Mouse (Mus musculus) erythroblast, adult 5-6 weeks (primary cell): ENCODE measurements around the gene Pkhd1. TPM values are rescaled to one million over a fixed set of nuclear protein-coding genes. Genes with fewer than 3 reads are reported as not detected.

ENCODE experiments used
- ATAC-seq: replicated peaks from 2 replicates; pipeline ENCODE4 v1.8.0; 2016; ENCODE audit warnings: moderate number of reproducible peaks, mild to moderate bottlenecking, moderate TSS enrichment, inconsistent platforms; ENCODE audit not compliant: poor library complexity, low FRiP score, severe bottlenecking
- total RNA-seq, 2 experiments: library from RNA; stranded (forward) in 1 of 2; stranded (reverse) in 1 of 2; fragments of 150-400 nt in 1 of 2; fragments of 200-764, 138-1000 nt in 1 of 2; gene quantifications; 2 replicates each; pipeline versions ENCODE4 v1.2.3 to v1.2.4; 2015 to 2017; ENCODE audit warnings: low replicate concordance in 2 of 2

Gene Pkhd1
- not detected in 2 replicates for total RNA-seq (2015; ENCODE audit: low replicate concordance)
- not detected in 2 replicates for total RNA-seq (2017; ENCODE audit: low replicate concordance)

- ATAC-seq, result no peak
Observed at GRCm38 (mm10) chr1:20617849-20618530, at the start of gene Pkhd1. Gene Pkhd1, minus strand, starts transcription at chr1:20618064.

- ATAC-seq, result no peak
Observed at GRCm38 (mm10) chr1:20667567-20667966, 49.7 kb upstream of the Pkhd1 start.

GRCm38 (mm10) chr1:20666233-20666632, 48.4 kb upstream of the Pkhd1 start:
- ATAC-seq, result no peak

- ATAC-seq, result no peak
Observed at GRCm38 (mm10) chr1:20655085-20655484, 37.2 kb upstream of the Pkhd1 start.

- ATAC-seq, result no peak
Observed at GRCm38 (mm10) chr1:20653513-20654506, 35.9 kb upstream of the Pkhd1 start.

- no peak for ATAC-seq
Observed at GRCm38 (mm10) chr1:20634856-20635255, 17.0 kb upstream of the Pkhd1 start.

GRCm38 (mm10) chr1:20633276-20633869, 15.5 kb upstream of the Pkhd1 start:
- ATAC-seq, result no peak

GRCm38 (mm10) chr1:20624564-20624963, 6.7 kb upstream of the Pkhd1 start:
- no peak for ATAC-seq

- no peak for ATAC-seq
Observed at GRCm38 (mm10) chr1:20623375-20623774, 5.5 kb upstream of the Pkhd1 start.

GRCm38 (mm10) chr1:20620611-20621010, 2.7 kb upstream of the Pkhd1 start:
- no peak for ATAC-seq

- no peak for ATAC-seq
Observed at GRCm38 (mm10) chr1:20619363-20619762, 1.5 kb upstream of the Pkhd1 start.

GRCm38 (mm10) chr1:20612643-20613042, 5.2 kb downstream of the Pkhd1 start:
- ATAC-seq, result no peak

- ATAC-seq, result no peak
Observed at GRCm38 (mm10) chr1:20605489-20605888, 12.4 kb downstream of the Pkhd1 start.

- no peak for ATAC-seq
Observed at GRCm38 (mm10) chr1:20590488-20590887, 27.4 kb downstream of the Pkhd1 start.

GRCm38 (mm10) chr1:20571469-20571868, 46.4 kb downstream of the Pkhd1 start:
- ATAC-seq, result no peak

GRCm38 (mm10) chr1:20569430-20569829, 48.4 kb downstream of the Pkhd1 start:
- no peak for ATAC-seq

GRCm38 (mm10) chr1:20558443-20558842, 59.4 kb downstream of the Pkhd1 start:
- no peak for ATAC-seq

GRCm38 (mm10) chr1:20554398-20554797, 63.5 kb downstream of the Pkhd1 start:
- ATAC-seq, result no peak

- ATAC-seq, result no peak
Observed at GRCm38 (mm10) chr1:20551334-20551733, 66.5 kb downstream of the Pkhd1 start.

GRCm38 (mm10) chr1:20544526-20544925, 73.3 kb downstream of the Pkhd1 start:
- no peak for ATAC-seq
